Mouse (Mus musculus) liver, postnatal 0 days (tissue): Measurements from ENCODE around the gene Foxs1. TPM values are rescaled to one million over a fixed set of nuclear protein-coding genes. Genes with fewer than 3 reads are reported as not detected.

ENCODE experiments used
- ATAC-seq: fragments of 200-750 bp; cut with Nextera tagmentation; 2 replicates; pipeline ENCODE4 v1.8.0; 2017; ENCODE audit warnings: mild to moderate bottlenecking, moderate library complexity
- DNase-seq: peaks from one replicate; pipeline ENCODE4 v3.0.0-alpha.2; 2016
- H3K27ac ChIP-seq: fragments of 300-500 bp; sonication (generic); 2 replicates; pipeline ENCODE4 v1.5.1; 2014; ENCODE audit warnings: antibody characterized with exemption, moderate library complexity, mild to moderate bottlenecking, low read depth
- H3K27me3 ChIP-seq: fragments of 300-500 bp; sonication (generic); 2 replicates; pipeline ENCODE4 v1.6.1; 2014; ENCODE audit warnings: low read length, control low read depth, mixed read lengths; ENCODE audit not compliant: insufficient read depth
- H3K36me3 ChIP-seq: fragments of 300-500 bp; sonication (generic); replicated peaks from 2 replicates; pipeline ENCODE4 v1.6.1; 2014; ENCODE audit warnings: mild to moderate bottlenecking, control low read depth, low read length, moderate library complexity, mixed read lengths; ENCODE audit not compliant: insufficient read depth
- H3K4me1 ChIP-seq: fragments of 300-500 bp; sonication (generic); 2 replicates; pipeline ENCODE4 v1.6.1; 2014; ENCODE audit warnings: antibody characterized with exemption, mild to moderate bottlenecking, control low read depth; ENCODE audit not compliant: insufficient read depth
- H3K4me2 ChIP-seq: fragments of 300-500 bp; sonication (generic); 2 replicates; pipeline ENCODE4 v1.6.1; 2014; ENCODE audit warnings: low read depth, mild to moderate bottlenecking, low read length, moderate library complexity, mixed read lengths
- H3K4me3 ChIP-seq: fragments of 300-500 bp; sonication (generic); 2 replicates; pipeline ENCODE4 v1.5.1; 2014; ENCODE audit warnings: low read depth, low read length
- H3K9ac ChIP-seq: fragments of 300-500 bp; sonication (generic); replicated peaks from 2 replicates; pipeline ENCODE4 v1.6.1; 2014; ENCODE audit warnings: mild to moderate bottlenecking, moderate library complexity
- H3K9me3 ChIP-seq: fragments of 300-500 bp; sonication (generic); 2 replicates; pipeline ENCODE4 v1.6.1; 2016; ENCODE audit warnings: mild to moderate bottlenecking, control low read depth, low read length, mixed read lengths
- CTCF ChIP-seq: sonication (generic); IDR thresholded peaks from 2 replicates; pipeline ENCODE4 v1.5.1; 2016; ENCODE audit warnings: antibody characterized with exemption, low read depth
- EP300 ChIP-seq: IDR thresholded peaks from 2 replicates; pipeline ENCODE4 v1.6.1; 2016; ENCODE audit warnings: antibody characterized with exemption, low read depth, mild to moderate bottlenecking
- WGBS: fragments of 180-500 bp; shearing (Covaris S2); extraction: QIAGEN DNeasy Blood & Tissue Kit; methylation state at CpG from one replicate; pipeline ENCODE4 v1.1.7; 2014; ENCODE audit not compliant: insufficient replicate concordance; 5-methylcytosine and 5-hydroxymethylcytosine counted together
- polyA plus RNA-seq: library from polyadenylated mRNA; unstranded; fragments of >200 nt; fragmentation: Nextera tagmentation; extraction: Ambion mirVana; gene quantifications from 2 replicates; pipeline ENCODE4 v1.2.1, GENCODE M21; 2015

The Foxs1 gene
- polyA plus RNA-seq = 0.50 and 0.74 TPM in 2 replicates

DNA sequence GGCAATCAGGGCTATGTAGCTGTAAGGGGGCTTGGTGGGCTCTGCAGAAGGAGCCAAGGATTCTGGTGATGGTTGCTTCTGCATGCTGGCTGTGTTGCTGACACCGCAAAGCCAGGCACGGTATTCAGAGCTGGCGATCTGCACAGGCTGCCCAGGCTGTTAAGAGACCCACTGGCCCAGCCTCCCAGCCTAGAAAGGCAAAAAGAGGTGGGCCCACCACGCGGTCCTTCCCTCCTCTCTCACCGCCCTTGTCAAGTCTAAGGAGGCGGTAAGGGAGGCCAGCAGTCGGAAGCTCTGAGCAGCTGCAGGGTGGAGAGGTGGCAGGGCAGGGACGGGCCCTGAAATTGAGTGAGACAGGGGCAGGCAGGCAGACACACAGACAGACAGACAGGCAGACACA, at the start of gene Foxs1:
Foxs1 (minus strand) TSS at position 161 of the 400 bp plus-strand sequence.
- TF ChIP-seq CTCF (no peak), EP300 (no peak)
- no peak for ATAC-seq
- Histone ChIP-seq H3K27me3 (no peaks in the 10 kb centered on the region), H3K4me3 (no peak within 1 kb of the TSS), H3K36me3 (no peaks in the 10 kb centered on the region), H3K9ac (no peak within 1 kb of the TSS), H3K4me2 (no peak within 1 kb of the TSS), H3K27ac (peak within 1 kb of the TSS; percentile 44; the same call in 1 of the 2 replicates), H3K9me3 (no peaks in the 10 kb centered on the region), H3K4me1 (no peaks in the 10 kb centered on the region)
- DNase-seq = no peak
- 32% methylated on average over 9 of the region's 9 CpGs for WGBS

DNA sequence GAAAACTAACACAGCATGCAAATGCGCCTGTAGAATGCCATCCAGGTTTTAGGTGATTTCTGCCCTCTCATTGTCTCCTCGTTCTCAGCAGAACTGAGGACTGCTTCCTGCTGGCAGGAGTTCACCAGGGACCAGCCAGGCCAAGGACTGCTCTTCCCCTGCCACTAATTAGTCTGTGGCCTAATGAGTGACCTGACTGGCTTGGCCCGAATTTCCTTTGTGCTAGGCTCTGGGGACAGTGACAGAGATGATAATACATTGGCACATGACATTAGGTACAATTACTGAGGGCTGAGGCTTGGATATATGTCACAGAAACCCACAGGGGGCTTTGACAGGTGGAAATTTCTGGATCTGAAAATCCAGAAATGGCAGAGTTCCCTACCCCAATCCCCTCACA, 44.0 kb upstream of the Foxs1 start:
- DNase-seq = no peak
- TF ChIP-seq CTCF (no peak), EP300 (no peak)
- ATAC-seq = no peak
- Histone ChIP-seq H3K4me1 (no peaks in the 10 kb centered on the region), H3K27me3 (no peaks in the 10 kb centered on the region), H3K36me3 (no peaks in the 10 kb centered on the region), H3K9me3 (no peaks in the 10 kb centered on the region), H3K4me2 (no peak overlapping the region), H3K9ac (no peak overlapping the region), H3K4me3 (no peak overlapping the region), H3K27ac (no peak overlapping the region)
- WGBS = 50% methylated on average over 3 of the region's 3 CpGs

DNA sequence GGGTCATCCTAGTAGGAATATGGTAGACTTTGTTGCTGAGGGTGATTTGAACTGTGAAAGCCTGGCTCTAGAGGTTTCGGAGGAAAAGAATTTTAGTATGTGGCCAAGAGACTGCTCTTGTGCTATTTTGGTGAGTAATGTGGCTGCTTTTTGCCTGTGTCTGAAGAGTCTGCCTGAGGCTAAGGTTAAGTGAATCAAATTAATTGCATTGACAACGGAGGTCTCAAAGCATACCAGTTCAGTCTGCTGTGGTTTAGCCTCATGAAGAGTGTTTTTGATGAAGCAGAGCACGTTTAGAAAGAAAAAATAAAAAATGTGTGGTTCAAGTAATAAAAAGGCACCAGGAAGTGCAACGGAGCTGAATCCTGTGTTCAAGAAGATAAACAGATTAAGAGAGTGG, 32.5 kb upstream of the Foxs1 start:
- H3K36me3 ChIP-seq = no peaks in the 10 kb centered on the region
- 0 out of 2 replicates have a peak, but pooled peaks cover 3% of the 10 kb centered on the region for H3K27me3 ChIP-seq
- DNase-seq (no peak), ATAC-seq (no peak)
- TF ChIP-seq EP300 (no peak), CTCF (no peak)
- 67% methylated on average over 4 of the region's 4 CpGs for WGBS
- H3K4me2 ChIP-seq = no peak overlapping the region
- H3K27ac ChIP-seq = no peak overlapping the region
- no peaks in the 10 kb centered on the region for H3K9me3 ChIP-seq
- H3K9ac ChIP-seq = no peak overlapping the region
- no peak overlapping the region for H3K4me3 ChIP-seq
- no peaks in the 10 kb centered on the region for H3K4me1 ChIP-seq

DNA sequence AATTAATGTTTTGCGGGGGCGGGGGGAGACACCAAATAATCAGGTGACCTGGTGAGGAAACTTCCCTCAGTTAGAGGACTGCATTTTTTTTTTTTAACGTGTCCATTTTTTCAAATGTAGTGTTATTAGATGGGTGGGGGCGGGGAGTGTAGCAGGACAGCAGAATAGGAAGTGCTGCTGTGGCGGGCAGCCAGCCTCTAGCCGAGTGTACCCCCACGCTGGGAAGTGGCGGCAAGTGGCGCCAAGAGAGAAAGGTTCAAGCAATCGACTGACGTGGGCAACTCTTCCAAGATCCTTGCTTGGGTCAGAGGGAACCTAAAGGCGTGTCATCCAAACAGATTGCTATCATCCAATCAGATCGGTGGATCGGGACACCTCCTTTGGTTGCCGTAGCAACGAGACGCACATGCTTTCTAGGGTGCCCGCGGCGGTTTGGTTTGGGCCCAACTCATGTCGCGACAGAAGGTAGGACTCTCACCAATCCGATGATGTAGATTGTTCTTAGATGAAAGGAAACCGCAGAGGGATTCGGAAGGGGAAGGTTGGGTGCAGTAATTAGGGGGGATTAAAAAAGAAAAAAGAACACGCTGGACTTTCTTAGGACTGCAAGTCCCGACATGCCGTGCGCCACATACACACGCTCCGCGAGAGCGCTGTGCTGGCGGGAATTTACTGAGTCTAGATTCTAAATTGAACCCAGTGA, 29.2 kb upstream of the Foxs1 start, which contains the start of gene Ttll9:
Ttll9 (plus strand) TSS at position 395 of the 703 bp plus-strand sequence.
- Histone ChIP-seq H3K27me3 (0 out of 2 replicates have a peak, but pooled peaks cover 3% of the 10 kb centered on the region), H3K4me2 (peak within 1 kb of the TSS; percentile 78), H3K4me1 (no peaks in the 10 kb centered on the region), H3K9me3 (no peaks in the 10 kb centered on the region), H3K27ac (no peak within 1 kb of the TSS), H3K4me3 (peak within 1 kb of the TSS; percentile 45), H3K9ac (peak within 1 kb of the TSS; percentile 26; the same call in 1 of the 2 replicates), H3K36me3 (no peaks in the 10 kb centered on the region)
- ATAC-seq = peak; percentile 96
- TF ChIP-seq EP300 (no peak), CTCF (no peak)
- peak; percentile 72 for DNase-seq
- WGBS = 1% methylated on average over 34 of the region's 34 CpGs

DNA sequence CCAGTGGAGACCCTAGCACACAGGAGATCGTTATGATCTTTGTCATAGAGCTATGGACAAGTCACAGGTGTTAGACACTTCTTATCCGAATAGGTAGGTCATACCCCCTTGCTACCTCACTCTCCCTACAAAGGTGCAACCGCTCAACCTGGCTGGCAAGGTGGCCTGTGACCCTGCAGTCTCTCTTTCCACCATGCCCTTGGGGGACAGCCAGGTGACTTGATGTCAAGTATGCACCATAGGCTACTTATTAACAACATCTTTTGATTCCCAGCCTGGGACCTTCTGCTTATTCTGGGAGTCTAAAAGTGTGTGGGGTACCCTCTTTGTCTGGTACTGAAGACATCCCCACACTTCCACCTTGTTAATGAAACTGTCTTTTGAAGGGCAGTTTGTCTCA, 25.1 kb upstream of the Foxs1 start:
- H3K9ac ChIP-seq = no peak overlapping the region
- no peak overlapping the region for H3K27ac ChIP-seq
- 70% methylated on average over 3 of the region's 3 CpGs for WGBS
- no peaks in the 10 kb centered on the region for H3K36me3 ChIP-seq
- H3K27me3 ChIP-seq = peaks cover 7% of the 10 kb centered on the region; the same call in 1 of the 2 replicates
- TF ChIP-seq EP300 = no peak
- TF ChIP-seq CTCF = no peak
- H3K4me3 ChIP-seq = no peak overlapping the region
- no peaks in the 10 kb centered on the region for H3K9me3 ChIP-seq
- ATAC-seq (no peak), DNase-seq (no peak)
- H3K4me1 ChIP-seq = no peaks in the 10 kb centered on the region
- H3K4me2 ChIP-seq = no peak overlapping the region

DNA sequence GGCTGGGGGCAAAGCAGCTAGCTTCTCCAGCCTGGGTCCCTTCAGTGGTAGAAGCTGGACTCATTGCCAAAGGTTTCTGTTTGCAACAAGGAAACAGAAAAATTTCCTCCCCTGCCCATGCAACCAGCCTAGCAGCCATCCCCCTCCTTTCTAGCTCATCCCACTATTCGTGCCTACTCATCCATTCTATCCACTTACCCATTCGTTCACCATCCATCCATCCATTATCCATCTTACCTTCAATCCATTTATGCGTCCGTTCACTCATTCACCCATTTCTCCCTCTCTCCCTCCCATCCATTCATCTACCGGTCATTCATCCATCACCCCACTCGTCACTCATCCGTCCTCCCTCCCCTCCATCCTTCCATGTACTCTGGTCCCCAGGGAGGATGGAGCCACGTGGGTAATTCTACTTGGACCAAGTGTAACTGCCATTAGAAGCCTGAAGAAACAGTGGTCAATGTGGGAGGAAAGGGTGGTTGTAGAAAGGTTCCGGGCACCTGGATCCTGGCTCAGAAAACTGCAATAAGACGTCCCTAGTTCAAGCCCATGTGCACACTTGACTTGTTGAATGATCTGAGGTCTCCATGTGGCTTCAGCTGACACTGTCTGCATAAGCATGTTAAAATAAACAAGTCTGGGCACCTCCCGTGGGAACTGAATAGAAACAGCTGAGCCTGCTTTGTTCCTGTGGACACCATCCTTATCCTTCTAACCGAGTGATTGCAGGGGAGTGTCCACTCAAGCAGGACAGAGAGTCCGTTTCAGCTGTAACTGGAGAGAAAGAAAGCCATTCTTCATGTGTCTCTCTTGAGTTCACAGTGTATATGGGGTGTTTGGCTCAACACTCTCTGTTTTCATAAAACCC, 19.1 kb upstream of the Foxs1 start:
- no peaks in the 10 kb centered on the region for H3K36me3 ChIP-seq
- 22% methylated on average over 13 of the region's 13 CpGs for WGBS
- H3K27me3 ChIP-seq = peaks cover 46% of the 10 kb centered on the region
- H3K4me1 ChIP-seq = no peaks in the 10 kb centered on the region
- DNase-seq (no peak), ATAC-seq (no peak)
- H3K27ac ChIP-seq = no peak overlapping the region
- no peak overlapping the region for H3K9ac ChIP-seq
- H3K4me3 ChIP-seq = peak overlapping the region; percentile 53
- H3K9me3 ChIP-seq = no peaks in the 10 kb centered on the region
- H3K4me2 ChIP-seq = peak overlapping the region; percentile 85
- no peak for TF ChIP-seq CTCF
- TF ChIP-seq EP300 = no peak
